Mouse (Mus musculus) stomach, embryonic 16.5 days (tissue): ENCODE measurements around the gene Sec61b. TPM values are rescaled to one million over a fixed set of nuclear protein-coding genes. Genes with fewer than 3 reads are reported as not detected.

Experiments
- ATAC-seq: fragments of 200-750 bp; cut with Nextera tagmentation; 2 replicates; pipeline ENCODE4 v1.8.0; 2017; ENCODE audit warnings: moderate number of reproducible peaks, moderate TSS enrichment; ENCODE audit not compliant: insufficient read depth, low FRiP score
- H3K27ac ChIP-seq: fragments of 300-500 bp; sonication (generic); 2 replicates; pipeline ENCODE4 v1.5.1; 2014; ENCODE audit warnings: low read length
- H3K27me3 ChIP-seq: fragments of 300-500 bp; sonication (generic); 2 replicates; pipeline ENCODE4 v1.6.1; 2014; ENCODE audit warnings: low read length, control low read depth, mixed read lengths; ENCODE audit not compliant: control insufficient read depth, insufficient read depth
- H3K36me3 ChIP-seq: fragments of 300-500 bp; sonication (generic); 2 replicates; pipeline ENCODE4 v1.6.1; 2014; ENCODE audit warnings: low read length; ENCODE audit not compliant: control insufficient read depth, insufficient read depth
- H3K4me1 ChIP-seq: fragments of 300-500 bp; sonication (generic); 2 replicates; pipeline ENCODE4 v1.6.1; 2014; ENCODE audit warnings: low read length, control low read depth, mixed read lengths; ENCODE audit not compliant: control insufficient read depth, insufficient read depth
- H3K4me2 ChIP-seq: fragments of 300-500 bp; sonication (generic); 2 replicates; pipeline ENCODE4 v1.6.1; 2014; ENCODE audit warnings: low read depth, low read length, mixed read lengths
- H3K4me3 ChIP-seq: fragments of 300-500 bp; sonication (generic); replicated peaks from 2 replicates; pipeline ENCODE4 v1.5.1; 2014; ENCODE audit warnings: mild to moderate bottlenecking, low read length
- H3K9ac ChIP-seq: fragments of 300-500 bp; sonication (generic); 2 replicates; pipeline ENCODE4 v1.6.1; 2014; ENCODE audit warnings: low read length
- H3K9me3 ChIP-seq: fragments of 300-500 bp; sonication (generic); replicated peaks from 2 replicates; pipeline ENCODE4 v1.6.1; 2016; ENCODE audit warnings: low read length, control low read depth; ENCODE audit not compliant: control insufficient read depth
- WGBS: fragments of 180-500 bp; shearing (Covaris S2); extraction: QIAGEN DNeasy Blood & Tissue Kit; methylation state at CpG from one replicate; pipeline ENCODE4 v1.1.7; 2014; 5-methylcytosine and 5-hydroxymethylcytosine counted together
- polyA plus RNA-seq: library from polyadenylated mRNA; unstranded; fragments of >200 nt; fragmentation: Nextera tagmentation; extraction: Ambion mirVana; gene quantifications from 2 replicates; pipeline ENCODE4 v1.2.1, GENCODE M21; 2015

Gene Sec61b
- 385 and 480 TPM in 2 replicates for polyA plus RNA-seq

DNA sequence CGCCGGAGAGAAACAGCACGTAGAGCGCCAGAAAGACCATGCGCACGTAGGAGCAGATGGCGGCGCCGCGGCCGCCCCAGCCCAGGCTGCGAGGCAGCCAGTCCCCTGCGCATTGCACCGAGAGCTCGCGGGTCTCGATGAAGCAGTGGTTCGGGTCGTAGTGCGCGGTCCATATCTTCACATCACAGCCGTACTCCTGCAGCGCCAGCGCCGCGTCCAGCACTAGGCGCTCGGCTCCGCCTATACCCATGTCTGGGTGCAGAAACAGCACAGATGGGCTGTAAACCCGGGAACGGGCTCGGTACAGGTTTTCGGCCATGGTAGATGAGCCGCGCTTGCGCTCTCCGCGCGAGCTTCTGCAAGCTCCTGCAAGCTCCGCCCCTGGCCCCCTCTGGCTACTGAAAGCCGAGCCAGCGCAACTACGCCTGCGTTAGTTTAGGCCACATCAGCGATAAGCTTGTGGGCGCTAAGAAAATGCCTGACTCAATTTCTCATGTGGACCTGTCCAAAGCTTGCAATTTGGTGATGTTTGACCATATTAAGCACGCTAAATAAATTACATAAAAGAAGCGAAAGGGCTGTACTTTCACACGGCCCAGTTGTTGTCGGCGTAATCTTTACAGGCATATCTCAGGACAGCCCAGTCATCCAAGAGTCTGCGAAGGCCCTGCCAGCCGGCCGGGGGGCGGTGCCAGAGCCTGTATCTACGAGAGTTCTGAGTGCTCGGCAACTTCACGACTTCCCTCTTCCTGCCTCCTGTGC, at the start of gene Sec61b, which contains the start of gene Alg2:
TSS of gene Sec61b (plus strand) at position 691 of the 762 bp plus-strand sequence.
TSS of gene Alg2 (minus strand) at position 366 of the 762 bp plus-strand sequence.
- H3K36me3 ChIP-seq, result peaks cover 47% of the 10 kb centered on the region
- ATAC-seq, result peak; percentile 98
- under 1% methylated on average over 58 of the region's 58 CpGs for WGBS

DNA sequence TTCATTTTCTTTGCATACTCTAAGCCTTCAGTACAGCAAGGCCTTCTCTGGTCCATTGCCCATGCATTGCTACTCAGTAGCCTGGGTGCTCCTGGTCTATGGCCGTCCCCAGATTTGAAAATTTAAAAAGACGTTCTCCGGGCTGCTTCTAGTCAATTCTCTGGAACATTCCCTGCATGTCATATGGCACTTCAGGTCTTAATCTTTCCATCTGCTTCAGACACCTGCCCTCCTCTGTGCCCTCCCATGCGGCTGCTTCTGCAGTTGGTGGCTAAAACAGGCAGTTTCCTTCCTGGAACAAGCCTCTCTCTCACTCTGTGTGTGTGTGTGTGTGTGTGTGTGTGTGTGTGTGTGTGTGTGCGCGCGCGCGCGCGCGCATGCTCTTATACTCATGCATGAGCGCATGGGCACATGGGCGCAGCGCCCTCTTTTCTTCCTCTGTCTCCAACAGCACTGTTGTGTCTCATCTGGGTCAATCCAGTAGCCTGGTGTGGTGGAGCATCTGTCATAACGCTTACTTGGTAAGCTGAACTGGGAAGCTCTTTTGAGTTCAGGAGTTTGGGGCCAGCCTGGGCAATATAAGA, 49.1 kb upstream of the Sec61b start:
- H3K9me3 ChIP-seq, result no peaks in the 10 kb centered on the region
- no peak overlapping the region for H3K9ac ChIP-seq
- no peak overlapping the region for H3K27ac ChIP-seq
- no peak for ATAC-seq
- H3K4me3 ChIP-seq, result no peak overlapping the region
- 89% methylated on average over 16 of the region's 16 CpGs for WGBS
- no peaks in the 10 kb centered on the region; the same call in 1 of the 2 replicates for H3K4me1 ChIP-seq
- no peaks in the 10 kb centered on the region for H3K36me3 ChIP-seq
- no peak overlapping the region for H3K4me2 ChIP-seq
- H3K27me3 ChIP-seq, result no peaks in the 10 kb centered on the region

More for the DNA sequence above, at the start of gene Sec61b, which contains the start of gene Alg2:
- H3K9me3 ChIP-seq, result peaks cover 9% of the 10 kb centered on the region; the same call in 1 of the 2 replicates
- peak within 1 kb of the TSS; percentile 97 for H3K4me3 ChIP-seq
- no peaks in the 10 kb centered on the region for H3K27me3 ChIP-seq
- peak within 1 kb of the TSS; percentile 84 for H3K9ac ChIP-seq
- peaks cover 19% of the 10 kb centered on the region for H3K4me1 ChIP-seq
- H3K4me2 ChIP-seq, result peak within 1 kb of the TSS; percentile 85
- H3K27ac ChIP-seq, result peak within 1 kb of the TSS; percentile 98

DNA sequence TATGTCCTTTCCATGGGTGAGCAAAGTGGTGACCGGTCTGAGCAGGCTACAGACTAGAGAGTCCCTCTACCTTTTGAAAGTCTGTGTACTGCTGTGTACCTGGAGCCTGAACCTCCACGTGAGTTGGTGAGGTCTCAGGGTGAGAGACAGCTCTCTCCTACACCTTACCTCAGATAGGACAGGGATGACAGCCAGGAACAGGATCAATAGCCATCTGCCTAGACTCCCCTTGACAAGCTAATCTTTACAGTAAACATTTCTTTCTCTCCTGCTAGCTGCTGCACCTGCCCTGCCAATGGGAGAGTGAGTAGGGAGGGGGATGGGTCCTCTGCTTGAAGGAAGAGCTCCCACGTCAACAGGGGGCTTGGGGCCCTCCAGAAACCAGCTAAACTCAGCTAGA, 46.9 kb upstream of the Sec61b start:
- WGBS, result 47% methylated on average over 3 of the region's 3 CpGs
- no peak for ATAC-seq
- Histone ChIP-seq H3K4me2 (no peak overlapping the region), H3K36me3 (no peaks in the 10 kb centered on the region), H3K9ac (no peak overlapping the region), H3K4me3 (no peak overlapping the region), H3K27me3 (no peaks in the 10 kb centered on the region), H3K4me1 (no peaks in the 10 kb centered on the region; the same call in 1 of the 2 replicates), H3K9me3 (no peaks in the 10 kb centered on the region), H3K27ac (no peak overlapping the region)

DNA sequence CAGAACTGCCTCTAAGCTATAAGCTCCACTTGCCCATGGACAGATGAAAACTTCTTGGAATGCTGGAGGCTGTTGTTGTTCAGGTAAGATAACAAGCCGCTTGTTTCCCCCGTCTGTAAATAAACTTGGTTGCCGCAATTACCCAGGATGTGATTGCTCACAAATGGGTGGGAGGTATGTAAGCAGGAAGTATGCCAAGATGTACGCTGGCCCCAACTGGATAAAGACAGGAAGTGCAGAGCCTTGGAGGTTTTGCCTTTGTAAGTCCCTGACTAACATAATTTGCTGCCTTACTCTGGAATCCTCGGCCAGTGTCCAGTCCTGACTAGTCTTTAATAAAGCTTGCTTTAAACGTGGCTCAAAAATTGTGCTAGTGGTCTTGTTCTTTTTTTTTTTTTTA, 43.9 kb upstream of the Sec61b start:
- Histone ChIP-seq H3K4me3 (no peak overlapping the region), H3K27me3 (no peaks in the 10 kb centered on the region), H3K4me2 (no peak overlapping the region), H3K9me3 (no peaks in the 10 kb centered on the region), H3K4me1 (no peaks in the 10 kb centered on the region; the same call in 1 of the 2 replicates), H3K27ac (no peak overlapping the region), H3K36me3 (no peaks in the 10 kb centered on the region), H3K9ac (no peak overlapping the region)
- WGBS, result 49% methylated on average over 6 of the region's 6 CpGs
- ATAC-seq, result no peak

DNA sequence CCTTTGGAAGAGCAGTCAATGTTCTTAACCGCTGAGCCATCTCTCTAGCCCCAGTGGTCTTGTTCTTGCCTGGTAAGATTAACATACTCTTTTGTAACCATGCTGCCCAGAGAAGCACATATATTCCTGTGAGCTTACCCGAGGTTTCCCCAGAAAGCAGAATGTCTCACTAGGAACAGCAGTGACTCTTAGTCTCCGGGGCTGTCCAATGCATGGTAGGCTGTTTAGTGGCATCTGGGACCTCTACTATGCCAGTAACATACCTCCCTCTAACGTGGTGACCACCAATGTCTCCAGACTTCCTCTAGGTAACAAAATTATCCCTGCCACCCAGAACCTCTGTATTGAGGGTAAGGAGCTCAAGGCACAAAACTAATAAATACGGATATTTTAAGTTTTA, 43.4 kb upstream of the Sec61b start:
- no peak overlapping the region for H3K4me3 ChIP-seq
- H3K36me3 ChIP-seq, result no peaks in the 10 kb centered on the region
- no peak overlapping the region for H3K27ac ChIP-seq
- no peak for ATAC-seq
- no peaks in the 10 kb centered on the region for H3K27me3 ChIP-seq
- no peak overlapping the region for H3K9ac ChIP-seq
- H3K9me3 ChIP-seq, result no peaks in the 10 kb centered on the region
- H3K4me2 ChIP-seq, result no peak overlapping the region
- WGBS, result 87% methylated on average over 5 of the region's 5 CpGs
- no peaks in the 10 kb centered on the region; the same call in 1 of the 2 replicates for H3K4me1 ChIP-seq

DNA sequence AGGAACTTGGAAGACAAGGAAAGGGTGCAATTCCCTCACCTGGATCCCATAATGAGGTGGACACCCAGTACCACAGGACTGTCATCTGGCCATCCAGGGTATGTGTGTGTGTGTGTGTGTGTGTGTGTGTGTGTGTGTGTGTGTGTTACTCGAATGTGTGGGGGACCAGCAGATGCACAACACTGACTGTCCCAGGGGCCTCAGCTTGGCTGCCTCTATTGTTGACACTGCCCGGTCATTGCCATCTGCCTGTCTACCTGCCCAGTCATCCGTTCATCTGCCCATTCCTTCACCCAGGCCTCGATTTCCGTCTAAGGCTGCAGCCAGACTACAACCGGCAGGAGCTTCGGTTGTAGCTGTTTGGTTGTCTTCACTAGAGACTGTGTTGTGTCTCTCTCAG, 41.7 kb upstream of the Sec61b start:
- 87% methylated on average over 7 of the region's 7 CpGs for WGBS

DNA sequence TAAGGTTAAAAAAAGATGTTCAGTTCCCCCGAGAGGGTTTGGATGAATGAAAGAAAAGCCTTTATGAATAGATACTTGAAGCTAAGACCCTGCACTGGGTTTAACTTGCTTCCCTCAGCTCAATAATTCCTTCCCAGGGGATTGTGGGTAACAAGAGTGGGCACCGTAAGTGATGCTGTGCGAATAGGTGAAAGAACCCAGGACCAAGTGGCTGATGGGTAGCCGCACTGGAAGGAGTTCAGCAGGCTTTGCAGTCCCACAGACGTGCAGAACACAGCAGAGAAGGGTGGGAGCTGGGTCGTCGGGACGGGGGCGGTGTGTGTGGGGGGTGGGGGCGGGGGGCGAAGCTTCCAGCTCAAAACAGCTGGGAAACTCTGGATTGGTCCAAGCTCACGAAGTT, 39.3 kb upstream of the Sec61b start:
- no peak overlapping the region for H3K9ac ChIP-seq
- no peak overlapping the region for H3K4me2 ChIP-seq
- no peaks in the 10 kb centered on the region for H3K36me3 ChIP-seq
- H3K4me3 ChIP-seq, result no peak overlapping the region
- ATAC-seq, result no peak
- no peak overlapping the region for H3K27ac ChIP-seq
- no peaks in the 10 kb centered on the region for H3K9me3 ChIP-seq
- no peaks in the 10 kb centered on the region for H3K27me3 ChIP-seq
- WGBS, result 62% methylated on average over 12 of the region's 12 CpGs
- peaks cover 9% of the 10 kb centered on the region for H3K4me1 ChIP-seq

More for the DNA sequence above, 41.7 kb upstream of the Sec61b start:
- H3K27ac ChIP-seq, result no peak overlapping the region
- no peaks in the 10 kb centered on the region for H3K27me3 ChIP-seq
- ATAC-seq, result no peak
- H3K9ac ChIP-seq, result no peak overlapping the region
- H3K4me2 ChIP-seq, result no peak overlapping the region
- no peaks in the 10 kb centered on the region for H3K9me3 ChIP-seq
- H3K4me1 ChIP-seq, result peaks cover 8% of the 10 kb centered on the region
- no peaks in the 10 kb centered on the region for H3K36me3 ChIP-seq
- no peak overlapping the region for H3K4me3 ChIP-seq

DNA sequence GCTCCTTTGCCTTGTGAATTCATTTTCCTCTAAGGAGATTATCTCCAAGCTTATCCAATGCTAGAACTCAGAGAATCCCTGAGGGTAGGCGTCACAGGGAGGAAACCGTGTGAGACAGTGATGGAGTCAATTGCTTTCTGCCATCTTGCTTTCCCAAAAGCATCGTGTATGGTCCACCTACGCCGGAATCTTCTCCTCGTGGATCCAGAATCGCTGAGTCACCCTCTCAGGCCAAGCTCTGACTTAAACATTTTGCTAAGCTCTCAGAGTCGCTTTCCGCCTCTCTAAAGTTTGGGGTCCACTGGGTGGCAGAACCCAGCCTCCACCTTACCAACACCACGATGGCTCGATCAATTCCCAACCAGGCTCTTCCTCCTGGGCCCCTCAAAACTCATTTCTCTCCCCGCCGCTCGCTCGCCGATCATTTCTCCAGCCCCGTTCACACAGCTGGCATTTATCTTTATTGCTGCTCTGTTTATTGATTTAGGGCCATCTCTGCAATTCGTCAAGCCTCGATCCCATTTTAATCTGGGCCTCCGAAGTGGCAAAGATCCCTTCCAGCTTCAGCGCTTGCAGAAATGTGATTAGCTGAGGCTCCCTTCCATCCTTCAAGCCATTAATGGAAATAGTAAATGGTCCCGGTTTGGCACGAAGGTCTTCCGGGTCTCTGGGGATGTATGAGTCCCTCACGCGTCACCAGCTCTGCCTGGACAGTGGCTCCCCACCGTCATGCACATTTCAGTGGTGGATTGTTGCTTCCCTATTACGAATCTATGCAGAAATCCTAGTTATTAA, 38.7 kb upstream of the Sec61b start:
- H3K27ac ChIP-seq, result no peak overlapping the region
- WGBS, result 43% methylated on average over 28 of the region's 28 CpGs
- no peaks in the 10 kb centered on the region for H3K36me3 ChIP-seq
- H3K4me1 ChIP-seq, result peaks cover 9% of the 10 kb centered on the region
- ATAC-seq, result no peak
- H3K4me3 ChIP-seq, result no peak overlapping the region
- H3K27me3 ChIP-seq, result no peaks in the 10 kb centered on the region
- H3K9me3 ChIP-seq, result no peaks in the 10 kb centered on the region
- 0 out of 2 replicates have a peak overlapping the region, but pooled peaks have one; percentile 7 for H3K4me2 ChIP-seq
- H3K9ac ChIP-seq, result no peak overlapping the region
